Mouse (Mus musculus) T-helper 1 cell (primary cell): Measurements from ENCODE around the gene Arhgef1.
"Not testable (repeated sequence)": the region's sequence is repeated elsewhere in the genome, so short reads cannot be mapped to it uniquely, and the experiment has no call there.

ENCODE experiments used
- in situ Hi-C: fragments of 300-600 bp; cut with MboI, MseI; formaldehyde crosslinking; loops from one replicate; pipeline ENCODE4 v1.15.1; 2025; ENCODE audit warnings: high pct_unique_total_duplicates

Gene Arhgef1

DNA sequence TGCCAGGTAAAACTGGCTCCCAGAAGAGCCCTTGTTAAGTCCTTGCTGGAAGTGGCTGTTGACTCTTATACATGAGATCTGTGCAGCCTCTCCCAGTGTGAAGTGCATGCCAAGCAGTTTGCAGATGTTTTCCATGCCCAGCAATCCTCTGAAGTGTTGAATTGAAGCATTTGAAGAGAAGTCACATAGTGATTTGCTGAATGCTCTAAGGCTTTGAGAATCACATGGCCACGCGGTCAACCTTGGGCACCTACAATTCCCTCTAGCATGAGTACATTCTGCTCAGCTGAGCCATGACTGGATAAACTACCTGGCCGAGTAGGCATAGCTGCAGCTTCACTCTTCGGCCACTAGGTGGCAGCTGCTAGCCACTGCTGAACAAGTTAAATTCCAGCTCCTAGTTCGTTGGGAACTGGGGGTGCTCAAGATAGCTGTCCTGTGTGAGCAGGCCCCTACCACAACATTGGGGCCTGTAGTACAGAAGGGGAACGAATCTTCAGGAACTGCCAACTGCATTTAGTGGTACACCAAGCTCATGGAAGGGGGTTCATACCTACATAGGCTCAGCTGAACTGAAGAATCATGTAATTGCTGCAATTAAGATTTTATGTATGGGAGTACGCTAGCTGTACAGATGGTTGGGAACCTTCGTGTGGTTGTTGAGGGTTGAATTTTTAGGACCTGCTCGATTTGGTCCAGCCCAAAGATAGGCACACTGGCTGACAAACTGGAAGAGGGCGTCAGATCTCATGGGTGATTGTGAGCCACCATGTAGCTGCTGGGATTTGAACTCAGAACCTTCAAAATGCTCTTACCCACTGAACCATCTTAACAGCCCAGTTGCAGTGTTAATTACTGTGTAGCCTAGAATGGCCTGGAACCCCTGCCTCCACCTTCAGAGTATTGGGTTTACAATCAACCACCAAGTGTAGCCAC lies 12.2 kb upstream of the Arhgef1 start:
- in situ Hi-C loops = no loop called here

- in situ Hi-C loops = no loop called here
Measured at GRCm38 (mm10) chr7:24891241-24892124, 11.2 kb upstream of the Arhgef1 start.

GRCm38 (mm10) chr7:24892125-24892583 lies 10.6 kb upstream of the Arhgef1 start:
- in situ Hi-C loops = no loop called here

- in situ Hi-C loops = not testable (repeated sequence)
Measured at GRCm38 (mm10) chr7:24895749-24896148, 7.0 kb upstream of the Arhgef1 start.

- in situ Hi-C loops = no loop called here
Measured at GRCm38 (mm10) chr7:24896269-24896668, 6.4 kb upstream of the Arhgef1 start.

DNA sequence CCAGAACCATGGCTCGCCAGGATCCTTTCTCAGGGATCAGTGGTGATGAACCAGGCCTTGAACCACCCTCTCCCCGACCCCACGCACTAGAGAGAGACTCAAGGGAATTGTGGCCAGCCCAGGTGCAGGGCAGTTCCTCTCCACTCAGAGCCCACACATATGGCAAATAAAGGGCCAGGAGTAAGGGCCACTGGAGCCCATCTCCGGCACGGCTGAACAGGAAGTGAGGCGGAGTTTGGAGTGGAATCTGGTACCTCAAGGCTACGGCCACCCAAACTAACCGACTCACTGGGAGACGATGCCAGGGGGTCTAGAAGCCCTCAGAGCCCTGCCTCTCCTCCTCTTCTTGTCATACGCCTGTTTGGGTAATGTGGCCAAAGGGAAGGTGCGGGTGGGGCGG lies 5.5 kb upstream of the Arhgef1 start, which contains the start of gene Cd79a:
TSS of gene Cd79a (plus strand) at position 158 of the 400 bp plus-strand sequence.
- in situ Hi-C loops = no loop called here

DNA sequence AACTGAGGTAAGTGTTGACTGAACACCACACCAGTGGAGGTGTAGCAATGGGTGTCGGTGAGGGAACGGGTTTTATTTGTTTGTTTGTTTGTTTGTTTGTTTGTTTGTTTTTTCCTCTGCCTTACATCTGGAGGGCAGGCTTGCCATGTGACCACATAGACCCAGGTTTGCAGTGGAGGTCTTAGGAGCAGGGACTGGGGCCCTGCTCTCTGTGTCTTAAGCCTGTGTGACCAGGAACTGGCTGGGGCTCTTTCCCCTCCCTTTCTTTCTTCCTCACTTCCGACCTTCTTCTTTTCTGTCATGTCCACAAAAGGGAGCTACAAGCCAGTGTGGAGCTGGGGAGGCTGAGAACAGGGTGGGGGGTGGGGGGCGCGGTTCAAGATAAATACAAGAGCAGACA lies 4.8 kb upstream of the Arhgef1 start:
- in situ Hi-C loops = no loop called here

GRCm38 (mm10) chr7:24901114-24901513 lies 1.6 kb upstream of the Arhgef1 start:
- in situ Hi-C loops = loop anchor here (10.0 kb wide), 1 partner anchor 496 kb away; no protein-coding TSS in a partner anchor

- in situ Hi-C loops = loop anchor here (10.0 kb wide), 1 partner anchor 497 kb away; no protein-coding TSS in a partner anchor
Measured at GRCm38 (mm10) chr7:24901842-24902241, 870 bp upstream of the Arhgef1 start.

GRCm38 (mm10) chr7:24902264-24902629 lies 465 bp upstream of the Arhgef1 start:
- in situ Hi-C loops = loop anchor here (10.0 kb wide), 1 partner anchor 497 kb away; no protein-coding TSS in a partner anchor

DNA sequence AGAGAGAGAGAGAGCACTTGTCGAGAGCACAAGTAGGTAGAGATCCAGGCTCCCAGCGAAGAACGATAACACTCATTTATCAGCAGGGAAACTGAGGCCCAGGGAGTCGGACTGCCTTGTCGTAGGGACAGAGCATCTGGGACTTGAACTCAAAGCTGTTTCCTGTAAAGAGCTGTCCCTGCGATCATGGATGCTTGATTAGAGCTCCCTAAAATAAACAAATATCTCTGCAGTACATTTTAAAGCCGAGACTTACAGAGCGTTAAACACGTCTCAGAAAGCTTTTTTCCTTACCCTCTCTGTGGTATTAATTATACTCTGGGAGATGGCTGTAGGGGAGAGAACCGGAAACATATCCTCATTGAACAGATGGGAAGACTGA lies 723 bp downstream of the Arhgef1 start:
- in situ Hi-C loops = loop anchor here (10.0 kb wide), 1 partner anchor 499 kb away; no protein-coding TSS in a partner anchor

DNA sequence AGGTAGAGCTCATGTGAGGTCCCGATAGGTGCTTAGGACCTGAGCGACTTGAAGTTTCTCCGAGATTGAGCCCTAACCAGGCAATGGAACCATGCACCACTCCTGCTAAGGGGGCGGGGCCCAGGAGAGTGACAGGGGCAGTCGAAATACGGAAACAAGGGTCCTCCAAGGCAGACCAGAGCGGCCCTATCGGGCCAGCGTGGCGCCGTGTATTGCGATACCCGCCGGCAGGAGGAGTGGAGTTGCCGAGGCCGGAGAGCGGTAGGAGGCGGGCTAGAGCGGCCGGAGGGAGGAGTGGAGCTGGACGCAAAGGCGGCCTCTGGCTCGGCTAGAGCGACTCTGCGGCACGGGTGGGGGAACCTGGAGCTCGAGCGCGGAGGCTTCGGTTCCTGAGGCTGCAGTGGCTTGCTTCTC lies 1.4 kb downstream of the Arhgef1 start:
- in situ Hi-C loops = loop anchor here (10.0 kb wide), 1 partner anchor 499 kb away; no protein-coding TSS in a partner anchor

- in situ Hi-C loops = loop anchor here (10.0 kb wide), 1 partner anchor 500 kb away; no protein-coding TSS in a partner anchor
Measured at GRCm38 (mm10) chr7:24904936-24905335, 2.2 kb downstream of the Arhgef1 start.

DNA sequence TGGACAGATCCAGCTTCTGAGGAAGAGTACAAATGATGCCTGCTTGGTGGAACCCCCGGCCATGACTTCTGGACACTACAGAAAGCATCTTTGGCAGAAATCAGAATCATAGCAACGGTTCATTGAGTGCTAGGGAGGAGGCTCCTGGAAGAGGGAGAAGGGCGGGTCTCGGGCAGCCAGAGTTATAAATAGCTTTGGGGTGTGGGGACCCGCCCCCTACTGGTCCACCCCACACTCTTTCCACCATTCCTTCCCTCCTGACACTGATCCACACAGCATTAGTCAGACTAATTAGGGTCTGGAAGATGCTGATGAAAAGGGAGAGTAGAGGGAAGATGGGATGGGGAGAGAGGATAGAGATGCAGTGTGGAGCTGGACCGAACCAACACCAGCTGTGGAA lies 3.8 kb downstream of the Arhgef1 start:
- in situ Hi-C loops = loop anchor here (10.0 kb wide), 1 partner anchor 502 kb away; no protein-coding TSS in a partner anchor

GRCm38 (mm10) chr7:24907211-24907748 lies 4.6 kb downstream of the Arhgef1 start:
- in situ Hi-C loops = loop anchor here (10.0 kb wide), 1 partner anchor 502 kb away; no protein-coding TSS in a partner anchor

GRCm38 (mm10) chr7:24912480-24912879 lies 9.8 kb downstream of the Arhgef1 start:
- in situ Hi-C loops = no loop called here

DNA sequence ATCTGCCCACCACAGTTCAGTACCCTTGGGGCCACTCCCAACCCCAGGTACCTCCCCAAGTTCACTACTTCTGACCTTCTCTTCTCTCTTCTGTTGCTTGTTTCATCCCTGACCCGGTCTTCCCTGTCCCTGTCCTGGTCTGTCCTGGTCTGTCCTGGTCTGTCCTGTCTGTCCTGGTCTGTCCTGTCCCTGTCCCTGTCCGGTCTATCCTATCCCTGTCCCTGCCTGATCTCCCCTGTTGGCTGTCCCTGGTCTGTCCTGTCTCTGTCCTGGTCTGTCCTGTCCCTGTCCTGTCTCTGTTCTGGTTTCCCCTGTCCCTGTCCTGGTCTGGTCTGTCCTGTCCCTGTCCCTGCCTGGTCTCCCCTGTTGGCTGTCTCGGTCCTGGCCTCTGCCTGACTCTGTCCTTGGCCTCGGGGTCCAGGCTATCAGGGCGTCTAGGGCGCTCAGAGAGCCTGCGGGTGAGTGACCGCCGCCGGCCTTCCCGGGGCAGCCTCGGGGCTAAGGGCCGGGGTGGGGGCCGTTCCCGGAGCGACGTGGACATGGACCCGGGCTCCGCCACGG lies 16.1 kb downstream of the Arhgef1 start:
- in situ Hi-C loops = no loop called here

DNA sequence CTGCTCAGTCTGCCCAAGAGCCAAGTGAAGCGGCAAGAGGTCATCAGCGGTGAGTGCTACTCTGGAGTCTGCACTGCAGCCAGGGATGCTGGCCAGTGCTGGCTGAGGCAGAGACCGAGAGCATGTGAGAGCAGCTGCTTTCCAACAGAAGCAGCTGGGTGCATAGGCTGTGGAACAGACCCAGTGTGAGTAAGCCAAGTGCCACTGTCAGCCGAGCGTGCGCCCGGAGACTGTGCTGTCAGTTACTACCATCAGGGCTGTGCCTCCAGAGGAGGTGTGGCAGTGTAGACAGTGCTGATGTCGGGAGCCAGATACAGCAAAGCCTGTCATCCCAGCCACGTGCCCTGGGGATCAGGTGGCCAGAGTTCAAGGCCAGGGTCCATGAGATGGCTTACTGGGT lies 17.0 kb downstream of the Arhgef1 start:
- in situ Hi-C loops = no loop called here

DNA sequence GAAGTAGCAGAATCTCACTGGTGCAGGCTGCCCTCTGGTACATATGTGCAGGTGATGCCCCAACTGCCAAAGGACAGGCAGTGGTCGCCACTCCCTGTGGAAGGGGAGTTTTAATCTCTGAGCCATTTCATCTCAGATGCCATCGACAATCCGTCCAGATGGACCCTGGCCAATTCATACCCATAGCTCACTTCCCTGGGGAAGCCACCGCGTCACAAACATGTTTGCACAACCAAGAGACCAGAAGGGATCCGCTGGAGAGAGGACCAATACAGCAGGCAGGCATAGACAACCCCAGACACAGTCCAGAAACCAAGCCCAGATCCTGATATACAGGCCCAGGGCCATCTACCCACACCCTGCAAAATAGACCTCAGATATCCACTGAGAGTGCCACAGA lies 27.8 kb downstream of the Arhgef1 start:
- in situ Hi-C loops = no loop called here

DNA sequence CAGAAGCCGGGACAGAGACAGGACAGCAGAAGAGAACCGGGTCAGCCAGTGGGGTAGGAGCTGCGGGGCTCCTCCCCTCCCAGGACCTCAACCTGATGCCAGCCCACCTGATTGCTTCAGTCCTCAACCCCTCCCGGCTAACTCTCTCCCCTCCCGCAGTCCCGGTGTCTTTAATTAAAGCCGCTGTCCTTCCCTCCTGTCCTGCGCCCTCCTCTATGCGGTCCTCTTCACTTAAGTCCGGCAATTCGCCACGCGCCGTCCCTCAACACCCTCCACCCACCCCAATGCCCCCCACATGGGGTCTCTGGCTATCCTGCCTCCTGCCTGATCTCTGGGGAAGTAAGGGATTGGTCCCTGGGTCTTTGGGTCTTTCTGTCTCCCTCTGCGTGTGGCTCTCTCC lies 28.9 kb downstream of the Arhgef1 start:
- in situ Hi-C loops = no loop called here

- in situ Hi-C loops = no loop called here
Measured at GRCm38 (mm10) chr7:24943641-24944040, 40.9 kb downstream of the Arhgef1 start.
